Mouse (Mus musculus) adrenal gland, adult 2 months (tissue): ENCODE data around the gene Ncstn. TPM values are rescaled to one million over a fixed set of nuclear protein-coding genes. Genes with fewer than 3 reads are reported as not detected.

Source experiments
- DNase-seq: peaks from one replicate; pipeline ENCODE4 v3.0.0; 2021
- polyA plus RNA-seq: library from polyadenylated mRNA; depleted of rRNA; stranded (reverse); fragments of >200 nt; gene quantifications from 2 replicates; pipeline ENCODE4 v1.2.3, GENCODE M21; 2012
- total RNA-seq, 2 experiments: library from RNA; stranded (reverse); gene quantifications; 2 replicates each; pipeline ENCODE4 v1.2.3; 2021

Ncstn gene
- total and polyA plus RNA-seq, 3 experiments: 83.8 to 85.7 (median 83.9) TPM

- DNase-seq: no peak
Measured at GRCm38 (mm10) chr1:172072604-172073003, 10.0 kb downstream of the Ncstn start.

- DNase-seq: no peak
Measured at GRCm38 (mm10) chr1:172071556-172071955, 11.0 kb downstream of the Ncstn start.

- DNase-seq: no peak
Measured at GRCm38 (mm10) chr1:172070227-172070626, 12.4 kb downstream of the Ncstn start.

GRCm38 (mm10) chr1:172064613-172065141 lies 17.9 kb downstream of the Ncstn start:
- no peak for DNase-seq

- DNase-seq: no peak
Measured at GRCm38 (mm10) chr1:172063291-172064023, 19.1 kb downstream of the Ncstn start.

- no peak for DNase-seq
Measured at GRCm38 (mm10) chr1:172062101-172062500, 20.5 kb downstream of the Ncstn start.

GRCm38 (mm10) chr1:172061217-172061616 lies 21.4 kb downstream of the Ncstn start:
- DNase-seq: no peak

GRCm38 (mm10) chr1:172060659-172061058 lies 21.9 kb downstream of the Ncstn start:
- DNase-seq: no peak

- no peak for DNase-seq
Measured at GRCm38 (mm10) chr1:172058874-172059273, 23.7 kb downstream of the Ncstn start.

- no peak for DNase-seq
Measured at GRCm38 (mm10) chr1:172058321-172058720, 24.3 kb downstream of the Ncstn start.

GRCm38 (mm10) chr1:172057491-172057921 lies 25.1 kb downstream of the Ncstn start, which contains the start of gene Nhlh1:
Nhlh1 (minus strand) TSS chr1:172057573.
- DNase-seq: no peak

GRCm38 (mm10) chr1:172056251-172056650 lies 26.3 kb downstream of the Ncstn start:
- no peak for DNase-seq

GRCm38 (mm10) chr1:172053541-172054440 lies 28.8 kb downstream of the Ncstn start:
- DNase-seq: no peak

- DNase-seq: no peak
Measured at GRCm38 (mm10) chr1:172052766-172053279, 29.8 kb downstream of the Ncstn start.

GRCm38 (mm10) chr1:172049131-172049782 lies 33.3 kb downstream of the Ncstn start:
- DNase-seq: no peak

- DNase-seq: no peak
Measured at GRCm38 (mm10) chr1:172048241-172048734, 34.3 kb downstream of the Ncstn start.

GRCm38 (mm10) chr1:172046938-172047337 lies 35.7 kb downstream of the Ncstn start:
- DNase-seq: peak; percentile 56

- DNase-seq: no peak
Measured at GRCm38 (mm10) chr1:172046410-172046809, 36.2 kb downstream of the Ncstn start.

- DNase-seq: no peak
Measured at GRCm38 (mm10) chr1:172029914-172030313, 52.7 kb downstream of the Ncstn start.

- no peak for DNase-seq
Measured at GRCm38 (mm10) chr1:172028394-172029275, 54.0 kb downstream of the Ncstn start, which contains the start of gene Vangl2. Vangl2 (minus strand) TSS chr1:172028444.

GRCm38 (mm10) chr1:172027809-172028102 lies 54.8 kb downstream of the Ncstn start:
- DNase-seq: no peak
